Mouse (Mus musculus): ENCODE measurements at regions not wholly inside any gene's neighbourhood (a gene's known extent, or its start where the extent isn't known, plus 50 kb on each side); places are given as distances from the start of the nearest gene placed in this dataset.

GRCm38 (mm10) chr10:109378846-109379245 lies 368.1 kb upstream of the Syt1 start:
- DNase-seq (ENCODE audit: low read depth, low spot score), result no peak
- H3K27me3 ChIP-seq (ENCODE audit: control insufficient read depth in 1 of 2, insufficient read depth in 2 of 2, low read length in 2 of 2), result no peaks in the 10 kb centered on the region

GRCm38 (mm10) chr10:109360161-109360560 lies 349.4 kb upstream of the Syt1 start:
- Histone ChIP-seq H3K36me3 (ENCODE audit: control insufficient read depth in 1 of 2, insufficient read depth in 2 of 2, low read length in 2 of 2) (no peaks in the 10 kb centered on the region), H3K27me3 (ENCODE audit: control insufficient read depth in 1 of 2, insufficient read depth in 2 of 2, low read length in 2 of 2) (no peaks in the 10 kb centered on the region), H3K9me3 (replicated peaks; ENCODE audit: insufficient read depth, low read length) (no peaks in the 10 kb centered on the region), H3K4me3 (ENCODE audit: control insufficient read depth in 1 of 2, insufficient read depth in 1 of 2, low read depth in 2 of 2, low read length in 2 of 2) (no peak overlapping the region), H3K79me2 (ENCODE audit: control insufficient read depth, insufficient read depth, low read length, poor library complexity) (no peaks in the 10 kb centered on the region), H3K9ac (ENCODE audit: control insufficient read depth, low read depth, low read length, poor library complexity, severe bottlenecking) (no peak overlapping the region), H3K27ac (ENCODE audit: control insufficient read depth, low read depth, low read length) (no peak overlapping the region), H3K4me1 (ENCODE audit: control insufficient read depth in 1 of 2, insufficient read depth in 2 of 2, low read length in 2 of 2) (no peaks in the 10 kb centered on the region)
- TF ChIP-seq NRF1 (IDR thresholded peaks at IDR 0.05; ENCODE audit: insufficient read depth, low read depth, low read length, poor library complexity, severe bottlenecking), result no peak
- TF ChIP-seq ETS1 (IDR thresholded peaks at IDR 0.05; ENCODE audit: low read depth, low read length), result no peak
- no peak for TF ChIP-seq TCF12 (IDR thresholded peaks at IDR 0.05; ENCODE audit: low read depth, low read length)
- no peak for TF ChIP-seq CTCF (IDR thresholded peaks at IDR 0.05 in 2 of 3, conservative IDR thresholded peaks at IDR 0.05 in 1 of 3; ENCODE audit: control insufficient read depth in 1 of 3, insufficient read depth in 1 of 3, low read depth in 2 of 3, low read length in 3 of 3, poor library complexity in 1 of 3, severe bottlenecking in 1 of 3)
- TF ChIP-seq MYC (IDR thresholded peaks at IDR 0.05; ENCODE audit: low read depth, low read length), result no peak
- TF ChIP-seq UBTF (IDR thresholded peaks at IDR 0.05; ENCODE audit: borderline replicate concordance, insufficient read depth, low read depth, low read length), result no peak
- TF ChIP-seq BHLHE40 (IDR thresholded peaks at IDR 0.05; ENCODE audit: borderline replicate concordance, low read depth, low read length), result no peak
- no peak for TF ChIP-seq POLR2AphosphoS2 (IDR thresholded peaks at IDR 0.05; ENCODE audit: low read length)
- TF ChIP-seq MAZ (IDR thresholded peaks at IDR 0.05; ENCODE audit: low read depth, low read length), result no peak
- no peak for TF ChIP-seq CHD2 (IDR thresholded peaks at IDR 0.05; ENCODE audit: low read length)
- no peak for TF ChIP-seq ZMIZ1 (IDR thresholded peaks at IDR 0.05; ENCODE audit: low read depth, low read length)
- TF ChIP-seq E2F4 (IDR thresholded peaks at IDR 0.05; ENCODE audit: borderline replicate concordance, low read depth, low read length), result no peak
- no peak for TF ChIP-seq CHD1 (IDR thresholded peaks at IDR 0.05; ENCODE audit: low read depth, low read length)
- no peak for TF ChIP-seq RCOR1 (IDR thresholded peaks at IDR 0.05; ENCODE audit: low read depth, low read length)
- no peak for DNase-seq (ENCODE audit: low read depth, low spot score)

More at GRCm38 (mm10) chr10:109378846-109379245, 368.1 kb upstream of the Syt1 start:
- no peaks in the 10 kb centered on the region for H3K36me3 ChIP-seq (ENCODE audit: control insufficient read depth in 1 of 2, insufficient read depth in 2 of 2, low read length in 2 of 2)
- H3K27ac ChIP-seq (ENCODE audit: control insufficient read depth, low read depth, low read length), result no peak overlapping the region
- TF ChIP-seq MAX (IDR thresholded peaks at IDR 0.05; ENCODE audit: low read length) (no peak), USF1 (IDR thresholded peaks at IDR 0.05; ENCODE audit: low read depth, low read length) (no peak), ZKSCAN1 (IDR thresholded peaks at IDR 0.05; ENCODE audit: low read depth, low read length) (no peak), ZC3H11A (IDR thresholded peaks at IDR 0.05; ENCODE audit: low read depth, low read length) (no peak), NELFE (IDR thresholded peaks at IDR 0.05; ENCODE audit: low read depth, low read length) (no peak), POLR2AphosphoS5 (IDR thresholded peaks at IDR 0.05; ENCODE audit: borderline replicate concordance, low read depth, low read length) (no peak), ZNF384 (IDR thresholded peaks at IDR 0.05; ENCODE audit: low read depth, low read length) (no peak), RAD21 (IDR thresholded peaks at IDR 0.05; ENCODE audit: low read depth, low read length) (no peak), GATA1 (IDR thresholded peaks at IDR 0.05; ENCODE audit: low read depth, low read length) (no peak), POLR2AphosphoS2 (IDR thresholded peaks at IDR 0.05; ENCODE audit: low read length) (no peak), MAFK (IDR thresholded peaks at IDR 0.05; ENCODE audit: borderline replicate concordance, low read depth, low read length) (no peak), ETS1 (IDR thresholded peaks at IDR 0.05; ENCODE audit: low read depth, low read length) (no peak), CHD1 (IDR thresholded peaks at IDR 0.05; ENCODE audit: low read depth, low read length) (no peak), TCF12 (IDR thresholded peaks at IDR 0.05; ENCODE audit: low read depth, low read length) (no peak)
- no peaks in the 10 kb centered on the region for H3K9me3 ChIP-seq (replicated peaks; ENCODE audit: insufficient read depth, low read length)
- H3K4me1 ChIP-seq (ENCODE audit: control insufficient read depth in 1 of 2, insufficient read depth in 2 of 2, low read length in 2 of 2), result no peaks in the 10 kb centered on the region
- H3K4me3 ChIP-seq (ENCODE audit: control insufficient read depth in 1 of 2, insufficient read depth in 1 of 2, low read depth in 2 of 2, low read length in 2 of 2), result no peak overlapping the region
- no peaks in the 10 kb centered on the region for H3K79me2 ChIP-seq (ENCODE audit: control insufficient read depth, insufficient read depth, low read length, poor library complexity)
- H3K9ac ChIP-seq (ENCODE audit: control insufficient read depth, low read depth, low read length, poor library complexity, severe bottlenecking), result no peak overlapping the region

All from MEL (cell line).